Mouse (Mus musculus): ENCODE measurements around the gene Ddx20.

- TF ChIP-seq POLR2A (IDR thresholded peaks at IDR 0.05; ENCODE audit: borderline replicate concordance, insufficient read depth, low read length) (no peak), CTCF (IDR thresholded peaks at IDR 0.05; ENCODE audit: borderline replicate concordance, insufficient read depth, low read depth, low read length) (no peak)
Measured at GRCm38 (mm10) chr3:105711741-105712140, 24.4 kb upstream of the Ddx20 start.

All from cerebellum, adult 2 months (tissue).